Mouse (Mus musculus) forebrain, embryonic 14.5 days (tissue): ENCODE data around the gene Ccdc187. TPM values are rescaled to one million over a fixed set of nuclear protein-coding genes. Genes with fewer than 3 reads are reported as not detected.

Experiments
- ATAC-seq: fragments of 200-750 bp; cut with Nextera tagmentation; 2 replicates; pipeline ENCODE4 v1.8.0; 2017; ENCODE audit warnings: mild to moderate bottlenecking, moderate library complexity
- DNase-seq: peaks from one replicate; pipeline ENCODE4 v3.0.0-alpha.2; 2015; ENCODE audit warnings: low spot score
- H3K27ac ChIP-seq: fragments of 300-500 bp; sonication (generic); 2 replicates; pipeline ENCODE4 v1.5.1; 2014; ENCODE audit warnings: low read depth, mild to moderate bottlenecking, control low read depth, low read length, moderate library complexity
- H3K27me3 ChIP-seq: fragments of 300-500 bp; sonication (generic); replicated peaks from 2 replicates; pipeline ENCODE4 v1.6.1; 2014; ENCODE audit warnings: low read length, control low read depth, mixed read lengths; ENCODE audit not compliant: control insufficient read depth, insufficient read depth
- H3K36me3 ChIP-seq: fragments of 300-500 bp; sonication (generic); 2 replicates; pipeline ENCODE4 v1.6.1; 2014; ENCODE audit warnings: low read length, control low read depth; ENCODE audit not compliant: control insufficient read depth, insufficient read depth
- H3K4me1 ChIP-seq: fragments of 300-500 bp; sonication (generic); 2 replicates; pipeline ENCODE4 v1.6.1; 2014; ENCODE audit warnings: antibody characterized with exemption, low read length, control low read depth; ENCODE audit not compliant: control insufficient read depth, insufficient read depth
- H3K4me2 ChIP-seq: fragments of 300-500 bp; sonication (generic); 2 replicates; pipeline ENCODE4 v1.6.1; 2014; ENCODE audit warnings: mild to moderate bottlenecking, control low read depth, low read length
- H3K4me3 ChIP-seq: fragments of 300-500 bp; sonication (generic); 2 replicates; pipeline ENCODE4 v1.5.1; 2014; ENCODE audit warnings: low read depth, low read length, control low read depth
- H3K9ac ChIP-seq: fragments of 300-500 bp; sonication (generic); 2 replicates; pipeline ENCODE4 v1.6.1; 2014; ENCODE audit warnings: mild to moderate bottlenecking, low read length, control low read depth, moderate library complexity
- H3K9me3 ChIP-seq: fragments of 300-500 bp; sonication (generic); replicated peaks from 2 replicates; pipeline ENCODE4 v1.6.1; 2016; ENCODE audit warnings: low read length, control low read depth, mixed read lengths; ENCODE audit not compliant: control insufficient read depth
- WGBS: fragments of 180-500 bp; shearing (Covaris S2); extraction: QIAGEN DNeasy Blood & Tissue Kit; methylation state at CpG from one replicate; pipeline ENCODE4 v1.1.7; 2014; 5-methylcytosine and 5-hydroxymethylcytosine counted together
- polyA plus RNA-seq: library from polyadenylated mRNA; unstranded; fragments of >200 nt; fragmentation: Nextera tagmentation; extraction: Ambion mirVana; gene quantifications from 2 replicates; pipeline ENCODE4 v1.2.1, GENCODE M21; 2014

The Ccdc187 gene
- polyA plus RNA-seq, 1 experiment from 2014 or later = 0.17 TPM

DNA sequence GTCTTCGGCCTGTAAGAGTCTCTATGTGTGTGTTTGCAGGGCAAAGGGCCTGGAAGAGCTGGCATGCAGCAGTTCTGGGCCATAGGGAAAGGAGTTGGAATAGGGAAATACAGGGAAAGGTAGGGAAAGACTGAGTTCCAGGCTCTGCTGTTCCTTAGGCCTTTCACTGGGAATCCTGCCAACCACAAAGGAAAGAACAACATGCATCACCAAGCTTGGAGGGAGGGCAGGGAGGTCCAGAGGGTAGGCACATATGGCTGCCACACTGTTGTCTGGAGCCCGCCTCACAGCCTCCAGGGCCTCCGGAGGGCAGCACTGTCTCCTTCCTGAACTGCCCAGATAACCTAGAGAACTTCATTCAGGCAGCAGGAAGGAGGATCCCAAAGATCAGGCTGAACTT, 70.4 kb downstream of the Ccdc187 start:
- peaks cover 62% of the 10 kb centered on the region for H3K36me3 ChIP-seq
- no peaks in the 10 kb centered on the region for H3K4me1 ChIP-seq
- H3K9me3 ChIP-seq = no peaks in the 10 kb centered on the region
- WGBS = 86% methylated on average over 3 of the region's 3 CpGs
- DNase-seq (no peak), ATAC-seq (no peak)
- no peak overlapping the region for H3K27ac ChIP-seq
- no peak overlapping the region for H3K9ac ChIP-seq
- H3K4me3 ChIP-seq = no peak overlapping the region
- H3K27me3 ChIP-seq = no peaks in the 10 kb centered on the region
- H3K4me2 ChIP-seq = no peak overlapping the region

DNA sequence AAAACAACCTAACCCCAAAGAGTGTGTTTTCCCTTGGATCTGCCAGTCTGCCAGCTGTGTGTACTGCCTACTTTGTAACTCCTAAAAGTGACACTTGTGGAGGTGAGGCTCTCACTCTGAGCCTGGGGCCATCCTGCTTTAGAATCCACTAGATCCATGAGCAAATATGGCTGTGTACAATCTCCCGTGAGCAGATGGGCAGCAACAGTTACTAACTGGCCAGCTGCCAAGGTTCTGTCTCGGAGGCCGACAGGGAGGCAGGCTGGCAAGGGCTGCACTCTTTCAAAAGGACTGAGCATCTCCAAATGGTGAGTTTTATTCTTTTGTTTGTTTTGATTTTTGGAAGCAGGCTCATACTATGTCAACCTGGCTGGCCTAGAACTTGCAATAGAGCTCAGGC, 79.8 kb downstream of the Ccdc187 start:
- Histone ChIP-seq H3K9me3 (no peaks in the 10 kb centered on the region), H3K27me3 (no peaks in the 10 kb centered on the region), H3K9ac (no peak overlapping the region), H3K27ac (0 out of 2 replicates have a peak overlapping the region, but pooled peaks have one; percentile 14), H3K4me2 (no peak overlapping the region), H3K4me1 (peaks cover 10% of the 10 kb centered on the region), H3K4me3 (no peak overlapping the region), H3K36me3 (peaks cover 77% of the 10 kb centered on the region)
- DNase-seq = peak; percentile 85
- peak; percentile 81 for ATAC-seq
- WGBS = 8% methylated on average over 3 of the region's 3 CpGs

DNA sequence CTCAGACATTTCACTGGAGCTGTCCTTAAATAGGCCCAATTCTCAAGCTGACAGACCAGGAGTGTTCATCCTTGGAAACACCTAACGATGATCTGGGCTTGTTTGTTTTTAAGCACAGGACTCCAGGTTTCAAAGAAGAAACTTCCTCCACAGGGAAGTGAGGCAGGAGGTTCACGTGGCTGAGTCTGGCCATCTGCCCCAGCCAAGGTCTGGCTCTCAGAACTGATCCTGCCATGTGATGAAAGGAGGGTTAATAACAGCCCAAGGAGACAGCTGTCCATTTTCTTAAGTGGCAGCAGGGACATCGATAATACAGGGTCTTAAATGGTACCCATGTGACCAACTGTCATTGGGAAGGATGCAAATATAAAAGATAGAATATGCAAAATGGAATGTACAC, 84.8 kb downstream of the Ccdc187 start:
- DNase-seq (no peak), ATAC-seq (no peak)
- H3K27ac ChIP-seq = no peak overlapping the region
- H3K4me2 ChIP-seq = no peak overlapping the region
- H3K27me3 ChIP-seq = peaks cover 35% of the 10 kb centered on the region
- 62% methylated on average over 3 of the region's 3 CpGs for WGBS
- no peak overlapping the region for H3K4me3 ChIP-seq
- H3K4me1 ChIP-seq = peaks cover 18% of the 10 kb centered on the region
- no peaks in the 10 kb centered on the region for H3K9me3 ChIP-seq
- H3K36me3 ChIP-seq = peaks cover 41% of the 10 kb centered on the region
- no peak overlapping the region for H3K9ac ChIP-seq

- ATAC-seq (peak; percentile 57; the same call in 1 of the 2 replicates), DNase-seq (peak; percentile 68)
- no peak within 1 kb of the TSS for H3K4me2 ChIP-seq
- WGBS = 4% methylated on average over 19 of the region's 19 CpGs
- H3K4me3 ChIP-seq = no peak within 1 kb of the TSS
- no peak within 1 kb of the TSS for H3K27ac ChIP-seq
- no peak within 1 kb of the TSS for H3K9ac ChIP-seq
- H3K9me3 ChIP-seq = no peaks in the 10 kb centered on the region
- peaks cover 13% of the 10 kb centered on the region for H3K4me1 ChIP-seq
- peaks cover 29% of the 10 kb centered on the region for H3K36me3 ChIP-seq
- H3K27me3 ChIP-seq = peaks cover 46% of the 10 kb centered on the region
These were observed 86.1 kb downstream of the Ccdc187 start, which contains the start of gene Lhx3 for GRCm38 (mm10) chr2:26208126-26208789. Gene Lhx3, minus strand, starts transcription at chr2:26208289.

DNA sequence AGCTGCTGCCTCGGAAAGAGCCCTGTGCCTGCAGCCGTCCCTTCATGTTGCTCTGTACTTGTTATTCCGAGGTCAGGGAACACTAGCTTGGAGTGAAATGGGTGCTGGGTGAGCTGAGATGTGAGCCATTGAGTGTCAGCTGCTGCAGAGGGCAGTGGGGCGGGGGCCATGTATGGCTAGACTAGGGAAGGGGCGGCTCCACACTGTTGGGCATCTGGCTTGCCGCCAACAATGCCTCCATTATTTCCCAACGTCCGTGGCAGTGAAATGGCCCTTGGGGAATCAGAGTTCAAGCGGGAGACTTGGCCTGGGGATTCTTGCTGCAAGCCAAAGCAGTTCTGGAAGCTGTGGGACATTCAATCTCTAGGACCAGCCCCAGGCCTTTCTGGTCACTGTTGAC, 86.8 kb downstream of the Ccdc187 start:
- ATAC-seq (peak; percentile 26; the same call in 1 of the 2 replicates), DNase-seq (peak; percentile 34)
- H3K4me2 ChIP-seq = no peak overlapping the region
- WGBS = 5% methylated on average over 9 of the region's 9 CpGs
- no peaks in the 10 kb centered on the region for H3K9me3 ChIP-seq
- peaks cover 53% of the 10 kb centered on the region for H3K27me3 ChIP-seq
- no peak overlapping the region for H3K4me3 ChIP-seq
- no peak overlapping the region for H3K9ac ChIP-seq
- peaks cover 18% of the 10 kb centered on the region for H3K4me1 ChIP-seq
- H3K36me3 ChIP-seq = peaks cover 29% of the 10 kb centered on the region
- H3K27ac ChIP-seq = no peak overlapping the region

DNA sequence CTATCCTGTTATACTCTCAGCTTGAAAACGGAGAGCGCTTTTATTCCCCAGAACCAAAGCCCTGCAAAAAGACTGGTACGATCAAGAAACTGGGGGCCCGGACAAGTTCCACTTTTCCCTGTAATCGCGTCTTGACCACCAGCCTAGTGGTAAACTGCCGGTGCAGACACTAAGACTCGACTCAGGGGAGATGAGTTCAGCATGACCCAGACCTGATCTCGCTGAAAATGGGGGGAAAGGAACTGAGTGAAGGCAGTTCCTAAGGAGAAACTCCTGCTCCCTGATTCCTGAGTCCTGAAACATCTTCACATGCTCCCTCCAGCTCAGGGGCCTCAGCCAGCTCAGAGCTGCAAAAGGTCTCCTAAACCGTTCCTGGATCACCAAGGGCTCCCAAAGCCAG, 88.6 kb downstream of the Ccdc187 start:
- WGBS = 8% methylated on average over 10 of the region's 10 CpGs
- Histone ChIP-seq H3K4me3 (no peak overlapping the region), H3K4me1 (peaks cover 18% of the 10 kb centered on the region), H3K27me3 (peaks cover 71% of the 10 kb centered on the region), H3K9me3 (no peaks in the 10 kb centered on the region), H3K4me2 (no peak overlapping the region), H3K36me3 (peaks cover 12% of the 10 kb centered on the region), H3K27ac (no peak overlapping the region), H3K9ac (no peak overlapping the region)
- DNase-seq (no peak), ATAC-seq (no peak)

GRCm38 (mm10) chr2:26205126-26205525, 89.2 kb downstream of the Ccdc187 start:
- WGBS = 3% methylated on average over 16 of the region's 16 CpGs
- ATAC-seq = no peak
- no peak for DNase-seq

GRCm38 (mm10) chr2:26202849-26203475, 91.4 kb downstream of the Ccdc187 start:
- ATAC-seq (no peak), DNase-seq (peak; percentile 21)
- no peaks in the 10 kb centered on the region for H3K9me3 ChIP-seq
- H3K36me3 ChIP-seq = no peaks in the 10 kb centered on the region
- WGBS = 1% methylated on average over 36 of the region's 36 CpGs
- no peak overlapping the region for H3K9ac ChIP-seq
- H3K27me3 ChIP-seq = peaks cover 97% of the 10 kb centered on the region
- H3K27ac ChIP-seq = no peak overlapping the region
- peaks cover 18% of the 10 kb centered on the region for H3K4me1 ChIP-seq
- no peak overlapping the region for H3K4me2 ChIP-seq
- no peak overlapping the region for H3K4me3 ChIP-seq

More at GRCm38 (mm10) chr2:26205126-26205525, 89.2 kb downstream of the Ccdc187 start:
- Histone ChIP-seq H3K9ac (no peak overlapping the region), H3K27ac (no peak overlapping the region), H3K4me1 (peaks cover 18% of the 10 kb centered on the region), H3K36me3 (peaks cover 6% of the 10 kb centered on the region; the same call in 1 of the 2 replicates), H3K4me2 (no peak overlapping the region), H3K4me3 (no peak overlapping the region), H3K9me3 (no peaks in the 10 kb centered on the region), H3K27me3 (peaks cover 77% of the 10 kb centered on the region)
